Mouse (Mus musculus) heart, embryonic 16.5 days (tissue): Measurements from ENCODE around the gene Jrkl. TPM values are rescaled to one million over a fixed set of nuclear protein-coding genes. Genes with fewer than 3 reads are reported as not detected.

Experiments used
- ATAC-seq: fragments of 200-750 bp; cut with Nextera tagmentation; replicated peaks from 2 replicates; pipeline ENCODE4 v1.8.0; 2017; ENCODE audit warnings: moderate number of reproducible peaks; ENCODE audit not compliant: insufficient read depth, low FRiP score; ENCODE audit errors: extremely low read depth
- H3K27ac ChIP-seq: fragments of 300-500 bp; sonication (generic); 2 replicates; pipeline ENCODE4 v1.5.1; 2014; ENCODE audit warnings: mild to moderate bottlenecking, low read length, control low read depth, moderate library complexity
- H3K27me3 ChIP-seq: fragments of 300-500 bp; sonication (generic); 2 replicates; pipeline ENCODE4 v1.6.1; 2014; ENCODE audit warnings: low read length, mixed read lengths; ENCODE audit not compliant: control insufficient read depth, insufficient read depth
- H3K36me3 ChIP-seq: fragments of 300-500 bp; sonication (generic); 2 replicates; pipeline ENCODE4 v1.6.1; 2014; ENCODE audit not compliant: control insufficient read depth, insufficient read depth
- H3K4me1 ChIP-seq: fragments of 300-500 bp; sonication (generic); 2 replicates; pipeline ENCODE4 v1.6.1; 2014; ENCODE audit warnings: low read length, mixed read lengths; ENCODE audit not compliant: control insufficient read depth, insufficient read depth
- H3K4me2 ChIP-seq: fragments of 300-500 bp; sonication (generic); 2 replicates; pipeline ENCODE4 v1.6.1; 2014; ENCODE audit warnings: low read depth, mild to moderate bottlenecking, control low read depth, low read length
- H3K4me3 ChIP-seq: fragments of 300-500 bp; sonication (generic); 2 replicates; pipeline ENCODE4 v1.5.1; 2014; ENCODE audit warnings: mild to moderate bottlenecking, control low read depth, low read length
- H3K9ac ChIP-seq: fragments of 300-500 bp; sonication (generic); 2 replicates; pipeline ENCODE4 v1.6.1; 2014; ENCODE audit warnings: low read length, control low read depth
- H3K9me3 ChIP-seq: fragments of 300-500 bp; sonication (generic); replicated peaks from 2 replicates; pipeline ENCODE4 v1.6.1; 2016; ENCODE audit warnings: low read length; ENCODE audit not compliant: control insufficient read depth
- WGBS: fragments of 180-500 bp; shearing (Covaris S2); extraction: QIAGEN DNeasy Blood & Tissue Kit; methylation state at CpG from one replicate; pipeline ENCODE4 v1.1.7; 2014; 5-methylcytosine and 5-hydroxymethylcytosine counted together
- polyA plus RNA-seq: library from polyadenylated mRNA; unstranded; fragments of >200 nt; fragmentation: Nextera tagmentation; extraction: Ambion mirVana; gene quantifications from 2 replicates; pipeline ENCODE4 v1.2.1, GENCODE M21; 2015

The Jrkl gene
- polyA plus RNA-seq, 1 experiment from 2014 or later, result 8.3 TPM

- H3K9me3 ChIP-seq, result no peaks in the 10 kb centered on the region
- no peak overlapping the region for H3K4me2 ChIP-seq
- H3K4me3 ChIP-seq, result no peak overlapping the region
These were observed 3.3 kb downstream of the Jrkl start for GRCm38 (mm10) chr9:13242321-13242720.

GRCm38 (mm10) chr9:13231545-13232216 lies 13.9 kb downstream of the Jrkl start:
- H3K4me3 ChIP-seq, result no peak overlapping the region
- peaks cover 9% of the 10 kb centered on the region for H3K9me3 ChIP-seq
- no peak overlapping the region for H3K4me2 ChIP-seq
- H3K4me1 ChIP-seq, result no peaks in the 10 kb centered on the region
- H3K9ac ChIP-seq, result no peak overlapping the region
- ATAC-seq, result no peak
- no peaks in the 10 kb centered on the region for H3K36me3 ChIP-seq
- no peaks in the 10 kb centered on the region for H3K27me3 ChIP-seq
- 18% methylated on average over 5 of the region's 5 CpGs for WGBS
- no peak overlapping the region for H3K27ac ChIP-seq

More at GRCm38 (mm10) chr9:13242321-13242720, 3.3 kb downstream of the Jrkl start:
- no peak for ATAC-seq
- Histone ChIP-seq H3K27me3 (no peaks in the 10 kb centered on the region), H3K4me1 (peaks cover 10% of the 10 kb centered on the region), H3K27ac (no peak overlapping the region), H3K36me3 (no peaks in the 10 kb centered on the region), H3K9ac (no peak overlapping the region)

GRCm38 (mm10) chr9:13230553-13230952 lies 15.1 kb downstream of the Jrkl start:
- H3K4me1 ChIP-seq, result no peaks in the 10 kb centered on the region
- H3K9ac ChIP-seq, result no peak overlapping the region
- H3K4me3 ChIP-seq, result no peak overlapping the region
- no peak overlapping the region for H3K4me2 ChIP-seq
- peaks cover 9% of the 10 kb centered on the region for H3K9me3 ChIP-seq
- no peaks in the 10 kb centered on the region for H3K36me3 ChIP-seq
- H3K27ac ChIP-seq, result no peak overlapping the region
- ATAC-seq, result no peak
- no peaks in the 10 kb centered on the region for H3K27me3 ChIP-seq
- WGBS, result 12% methylated on average over 4 of the region's 4 CpGs

- no peak for ATAC-seq
- H3K4me1 ChIP-seq, result no peaks in the 10 kb centered on the region
- 76% methylated on average over 1 of the region's 1 CpGs for WGBS
These were observed 19.8 kb downstream of the Jrkl start for GRCm38 (mm10) chr9:13225872-13226271.

GRCm38 (mm10) chr9:13206369-13206768 lies 39.3 kb downstream of the Jrkl start:
- Histone ChIP-seq H3K27ac (no peak overlapping the region), H3K36me3 (no peaks in the 10 kb centered on the region), H3K27me3 (no peaks in the 10 kb centered on the region), H3K4me2 (no peak overlapping the region), H3K4me3 (no peak overlapping the region), H3K4me1 (no peaks in the 10 kb centered on the region), H3K9ac (no peak overlapping the region), H3K9me3 (no peaks in the 10 kb centered on the region)
- 81% methylated on average over 2 of the region's 2 CpGs for WGBS
- no peak for ATAC-seq

More at GRCm38 (mm10) chr9:13225872-13226271, 19.8 kb downstream of the Jrkl start:
- no peak overlapping the region for H3K4me3 ChIP-seq
- H3K36me3 ChIP-seq, result no peaks in the 10 kb centered on the region
- H3K27me3 ChIP-seq, result no peaks in the 10 kb centered on the region
- no peak overlapping the region for H3K27ac ChIP-seq
- peaks cover 9% of the 10 kb centered on the region for H3K9me3 ChIP-seq
- no peak overlapping the region for H3K4me2 ChIP-seq
- no peak overlapping the region for H3K9ac ChIP-seq

GRCm38 (mm10) chr9:13203681-13204080 lies 41.9 kb downstream of the Jrkl start:
- WGBS, result 54% methylated on average over 5 of the region's 5 CpGs
- no peak overlapping the region for H3K9ac ChIP-seq

GRCm38 (mm10) chr9:13203109-13203508 lies 42.5 kb downstream of the Jrkl start:
- Histone ChIP-seq H3K4me3 (no peak overlapping the region), H3K27ac (no peak overlapping the region), H3K27me3 (no peaks in the 10 kb centered on the region), H3K4me1 (peaks cover 8% of the 10 kb centered on the region), H3K36me3 (no peaks in the 10 kb centered on the region), H3K9me3 (no peaks in the 10 kb centered on the region), H3K4me2 (no peak overlapping the region), H3K9ac (no peak overlapping the region)
- no peak for ATAC-seq
- WGBS, result 86% methylated on average over 1 of the region's 1 CpGs

More at GRCm38 (mm10) chr9:13203681-13204080, 41.9 kb downstream of the Jrkl start:
- peaks cover 8% of the 10 kb centered on the region for H3K4me1 ChIP-seq
- H3K36me3 ChIP-seq, result no peaks in the 10 kb centered on the region
- ATAC-seq, result no peak
- H3K9me3 ChIP-seq, result no peaks in the 10 kb centered on the region
- no peak overlapping the region for H3K4me3 ChIP-seq
- H3K4me2 ChIP-seq, result no peak overlapping the region
- H3K27me3 ChIP-seq, result no peaks in the 10 kb centered on the region
- no peak overlapping the region for H3K27ac ChIP-seq

GRCm38 (mm10) chr9:13200079-13200478 lies 45.5 kb downstream of the Jrkl start:
- Histone ChIP-seq H3K4me1 (peaks cover 8% of the 10 kb centered on the region), H3K9me3 (no peaks in the 10 kb centered on the region), H3K27ac (peak overlapping the region; percentile 71), H3K27me3 (no peaks in the 10 kb centered on the region), H3K4me3 (no peak overlapping the region), H3K9ac (no peak overlapping the region), H3K36me3 (no peaks in the 10 kb centered on the region), H3K4me2 (no peak overlapping the region)
- WGBS, result 19% methylated on average over 3 of the region's 3 CpGs
- peak; percentile 83 for ATAC-seq

GRCm38 (mm10) chr9:13195762-13196161 lies 49.9 kb downstream of the Jrkl start:
- WGBS, result 7% methylated on average over 7 of the region's 7 CpGs
- no peak overlapping the region for H3K4me3 ChIP-seq
- H3K9me3 ChIP-seq, result no peaks in the 10 kb centered on the region

More at GRCm38 (mm10) chr9:13195762-13196161, 49.9 kb downstream of the Jrkl start:
- peaks cover 8% of the 10 kb centered on the region for H3K4me1 ChIP-seq
- H3K27ac ChIP-seq, result no peak overlapping the region
- H3K4me2 ChIP-seq, result no peak overlapping the region
- no peaks in the 10 kb centered on the region for H3K36me3 ChIP-seq
- H3K27me3 ChIP-seq, result no peaks in the 10 kb centered on the region
- H3K9ac ChIP-seq, result no peak overlapping the region
- no peak for ATAC-seq
